Mouse (Mus musculus) thymus, adult 2 months (tissue): ENCODE data around the gene Mpv17l2. TPM values are rescaled to one million over a fixed set of nuclear protein-coding genes. Genes with fewer than 3 reads are reported as not detected.

ENCODE experiments used
- DNase-seq: peaks from one replicate; pipeline ENCODE4 v3.0.0; 2021
- H3K27ac ChIP-seq: fragments of 200-500 bp; 2 replicates; pipeline ENCODE4 v1.5.1; 2012; ENCODE audit warnings: low read length, control low read depth; ENCODE audit not compliant: control insufficient read depth, insufficient read depth
- H3K27me3 ChIP-seq: fragments of 200-500 bp; 2 replicates; pipeline ENCODE4 v1.6.1; 2012; ENCODE audit warnings: mild to moderate bottlenecking, low read length, moderate library complexity, mixed read lengths; ENCODE audit not compliant: control insufficient read depth, insufficient read depth
- H3K36me3 ChIP-seq: fragments of 200-500 bp; 2 replicates; pipeline ENCODE4 v1.6.1; 2012; ENCODE audit warnings: mild to moderate bottlenecking, low read length, moderate library complexity; ENCODE audit not compliant: control insufficient read depth, insufficient read depth
- H3K4me1 ChIP-seq: fragments of 200-500 bp; replicated peaks from 2 replicates; pipeline ENCODE4 v1.6.1; 2012; ENCODE audit warnings: low read length; ENCODE audit not compliant: control insufficient read depth, insufficient read depth
- H3K4me3 ChIP-seq: fragments of 200-500 bp; 2 replicates; pipeline ENCODE4 v1.5.1; 2012; ENCODE audit warnings: mild to moderate bottlenecking, low read length, control low read depth, moderate library complexity; ENCODE audit not compliant: control insufficient read depth, insufficient read depth
- CTCF ChIP-seq: fragments of 200-500 bp; IDR thresholded peaks from 2 replicates; pipeline ENCODE4 v1.5.1; 2012; ENCODE audit warnings: mild to moderate bottlenecking, control low read depth, low read length, moderate library complexity, borderline replicate concordance; ENCODE audit not compliant: control insufficient read depth, poor library complexity, insufficient read depth; ENCODE audit errors: extremely low read depth
- POLR2A ChIP-seq: fragments of 200-500 bp; IDR thresholded peaks from 2 replicates; pipeline ENCODE4 v1.6.1; 2012; ENCODE audit warnings: mild to moderate bottlenecking, low read length, control low read depth, moderate library complexity; ENCODE audit not compliant: control insufficient read depth, poor library complexity, insufficient read depth; ENCODE audit errors: extremely low read depth
- WGBS: fragments of 180-500 bp; shearing (Covaris S2); methylation state at CpG from one replicate; pipeline ENCODE4 v1.1.7; 2018; 5-methylcytosine and 5-hydroxymethylcytosine counted together
- polyA plus RNA-seq: library from polyadenylated mRNA; depleted of rRNA; stranded (reverse); fragments of >200 nt; gene quantifications from 2 replicates; pipeline ENCODE4 v1.2.3, GENCODE M21; 2012

The Mpv17l2 gene
- polyA plus RNA-seq, 1 experiment, result 72.9 TPM

DNA sequence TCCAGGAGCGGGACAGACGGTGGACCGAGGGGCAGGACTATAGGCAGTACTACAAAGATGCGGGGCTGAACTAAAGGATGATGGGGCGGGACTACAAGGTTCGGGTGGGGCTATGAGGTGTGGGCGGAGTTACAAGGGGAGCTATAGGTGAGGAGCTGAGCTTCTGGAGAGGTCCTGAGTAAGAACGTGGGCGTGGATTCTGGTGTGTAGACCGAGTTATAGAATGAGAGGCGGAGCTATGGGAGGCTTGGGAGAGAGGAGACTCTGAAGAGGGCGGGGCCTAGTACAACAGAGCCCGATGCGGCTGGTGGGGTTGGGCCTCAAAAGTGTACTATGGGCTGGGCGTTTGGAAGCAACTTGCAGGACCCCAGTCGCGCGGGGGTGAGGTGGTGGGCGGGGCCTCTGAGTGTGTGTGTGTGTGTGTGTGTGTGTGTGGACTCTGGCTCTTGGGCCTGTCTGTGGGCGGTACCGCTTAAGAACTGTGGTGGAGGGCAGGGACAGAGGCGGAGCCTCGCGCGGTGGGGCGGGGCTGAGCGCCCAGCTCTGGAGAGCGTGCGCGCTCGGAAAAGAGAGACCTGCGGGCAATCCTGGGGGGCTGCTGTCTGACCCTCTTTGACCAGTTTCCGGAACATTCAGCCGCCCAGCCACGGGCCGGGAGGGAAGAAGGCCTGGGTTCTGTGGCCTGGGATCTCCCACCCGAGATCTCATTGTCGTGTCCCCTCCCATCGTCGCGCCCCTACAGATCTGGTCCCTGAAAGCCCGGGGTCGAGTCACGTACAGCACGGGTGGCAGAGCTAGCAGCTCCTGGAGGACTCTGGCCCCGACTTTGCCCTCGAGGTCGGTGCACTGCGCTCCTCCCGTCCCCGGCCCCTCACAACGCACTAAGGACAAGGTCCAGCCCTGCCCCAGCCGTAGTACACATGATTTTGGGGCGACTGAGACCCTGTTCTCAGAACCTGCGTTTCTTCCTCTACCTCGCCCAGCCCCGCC lies 36.6 kb upstream of the Mpv17l2 start:
- 1% methylated on average over 57 of the region's 57 CpGs for WGBS
- TF ChIP-seq POLR2A (no peak), CTCF (no peak)
- H3K4me3 ChIP-seq, result peak overlapping the region; percentile 43
- DNase-seq, result peak; percentile 77
- H3K27ac ChIP-seq, result no peak overlapping the region
- H3K27me3 ChIP-seq, result no peaks in the 10 kb centered on the region
- H3K4me1 ChIP-seq, result peaks cover 59% of the 10 kb centered on the region
- no peaks in the 10 kb centered on the region for H3K36me3 ChIP-seq

DNA sequence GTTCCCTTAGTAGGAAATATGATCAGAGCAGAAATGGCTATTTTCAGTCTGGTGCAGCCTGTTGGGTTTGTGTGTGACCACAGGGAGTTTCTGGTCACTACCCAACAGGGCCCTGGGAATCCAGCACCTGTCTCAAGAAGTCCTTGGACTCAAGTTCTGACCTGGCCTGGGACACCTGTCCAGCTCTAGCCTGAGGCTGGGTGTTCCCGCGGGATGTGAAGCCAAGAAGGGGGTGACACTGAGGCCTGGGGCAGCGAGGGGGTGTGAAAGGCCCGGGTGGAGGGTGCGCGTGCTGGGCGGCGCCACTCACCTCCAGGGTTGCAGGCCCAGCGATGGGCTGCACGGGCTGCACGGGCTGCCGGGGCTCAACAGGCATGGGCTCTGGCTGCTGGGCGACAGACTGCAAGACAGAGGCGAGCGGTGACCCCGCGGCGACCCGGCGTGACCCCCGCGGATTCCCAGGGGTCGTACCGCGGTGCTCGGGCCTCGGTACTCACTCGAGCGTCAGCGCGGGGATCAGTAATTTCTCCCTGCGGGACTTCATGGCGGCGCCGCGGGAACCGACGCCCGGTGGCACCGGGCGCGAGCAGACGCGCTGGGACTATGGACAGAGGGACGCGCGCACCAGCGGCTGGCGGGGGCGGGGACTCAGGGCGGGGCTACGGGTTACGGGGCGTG lies 35.8 kb upstream of the Mpv17l2 start:
- 17% methylated on average over 54 of the region's 54 CpGs for WGBS
- H3K4me1 ChIP-seq, result peaks cover 51% of the 10 kb centered on the region
- H3K36me3 ChIP-seq, result no peaks in the 10 kb centered on the region
- no peaks in the 10 kb centered on the region for H3K27me3 ChIP-seq
- DNase-seq, result no peak
- H3K4me3 ChIP-seq, result peak overlapping the region; percentile 43
- TF ChIP-seq CTCF (no peak), POLR2A (no peak)
- H3K27ac ChIP-seq, result no peak overlapping the region

DNA sequence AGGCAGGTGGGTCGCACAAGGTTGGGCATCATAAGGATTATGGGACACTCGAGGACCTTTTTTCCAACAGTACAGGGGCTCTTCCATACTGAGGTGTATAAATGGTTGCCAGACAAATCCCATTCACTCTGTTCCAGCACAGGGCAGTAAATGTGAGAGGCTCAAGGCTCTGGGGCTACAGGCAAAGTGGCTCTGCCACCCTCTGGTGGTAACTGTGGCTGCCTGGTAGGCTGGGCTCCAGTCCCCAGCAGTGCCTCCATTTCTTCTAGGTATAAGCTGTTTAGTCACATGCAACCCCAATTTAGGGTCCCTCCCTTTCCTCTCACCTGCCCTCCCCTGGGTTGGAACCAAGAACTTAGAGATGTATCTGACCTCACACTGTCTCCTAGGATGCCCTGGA lies 34.6 kb upstream of the Mpv17l2 start:
- peaks cover 49% of the 10 kb centered on the region for H3K4me1 ChIP-seq
- WGBS, result 98% methylated on average over 2 of the region's 2 CpGs
- DNase-seq, result no peak
- H3K27ac ChIP-seq, result no peak overlapping the region
- H3K27me3 ChIP-seq, result no peaks in the 10 kb centered on the region
- H3K4me3 ChIP-seq, result no peak overlapping the region
- TF ChIP-seq CTCF (no peak), POLR2A (no peak)
- H3K36me3 ChIP-seq, result no peaks in the 10 kb centered on the region

DNA sequence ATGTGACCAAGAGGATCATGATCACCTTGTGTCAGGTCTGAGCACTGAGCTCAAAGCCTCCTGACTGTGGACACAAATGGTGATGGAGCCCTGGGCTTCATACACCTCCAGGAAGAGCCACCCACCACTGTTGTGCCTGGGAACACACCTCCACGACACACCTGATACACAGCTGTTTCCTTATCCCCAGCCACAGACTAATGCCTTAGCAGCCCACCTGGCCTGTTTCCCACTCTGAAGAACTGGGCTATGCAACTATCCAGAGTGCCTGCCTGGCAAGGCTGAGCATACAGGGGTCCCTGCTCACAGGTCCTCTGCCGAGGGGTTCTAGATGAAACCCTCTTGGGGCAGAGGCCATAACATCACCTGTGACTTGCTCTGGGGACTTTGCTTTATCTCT lies 33.5 kb upstream of the Mpv17l2 start:
- Histone ChIP-seq H3K36me3 (no peaks in the 10 kb centered on the region; the same call in 1 of the 2 replicates), H3K4me1 (peaks cover 45% of the 10 kb centered on the region)

DNA sequence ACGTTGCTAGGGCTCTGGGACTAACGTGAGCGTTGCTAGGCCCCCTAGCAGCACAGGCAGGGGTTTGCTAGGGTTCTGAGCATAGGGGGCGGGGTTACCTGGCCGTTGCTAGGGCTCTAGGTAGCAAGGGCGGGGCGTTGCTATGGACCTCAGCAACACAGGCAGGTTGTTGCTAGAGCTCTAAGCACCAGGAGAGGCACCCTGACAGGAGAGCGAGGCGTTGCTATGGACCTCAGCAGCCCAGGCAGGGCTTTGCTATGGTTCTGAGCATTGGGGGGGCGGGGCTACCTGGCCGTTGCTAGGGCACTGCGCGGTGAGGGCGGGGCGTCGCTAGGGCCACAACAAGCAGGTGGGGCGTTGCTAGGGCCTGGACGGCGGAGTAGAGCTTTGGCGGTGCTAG lies 32.0 kb upstream of the Mpv17l2 start:
- peaks cover 31% of the 10 kb centered on the region for H3K4me1 ChIP-seq

More for the DNA sequence above, 33.5 kb upstream of the Mpv17l2 start:
- Histone ChIP-seq H3K4me3 (no peak overlapping the region), H3K27ac (no peak overlapping the region), H3K27me3 (no peaks in the 10 kb centered on the region)
- TF ChIP-seq POLR2A (no peak), CTCF (no peak)
- WGBS, result 78% methylated on average over 2 of the region's 2 CpGs
- no peak for DNase-seq

DNA sequence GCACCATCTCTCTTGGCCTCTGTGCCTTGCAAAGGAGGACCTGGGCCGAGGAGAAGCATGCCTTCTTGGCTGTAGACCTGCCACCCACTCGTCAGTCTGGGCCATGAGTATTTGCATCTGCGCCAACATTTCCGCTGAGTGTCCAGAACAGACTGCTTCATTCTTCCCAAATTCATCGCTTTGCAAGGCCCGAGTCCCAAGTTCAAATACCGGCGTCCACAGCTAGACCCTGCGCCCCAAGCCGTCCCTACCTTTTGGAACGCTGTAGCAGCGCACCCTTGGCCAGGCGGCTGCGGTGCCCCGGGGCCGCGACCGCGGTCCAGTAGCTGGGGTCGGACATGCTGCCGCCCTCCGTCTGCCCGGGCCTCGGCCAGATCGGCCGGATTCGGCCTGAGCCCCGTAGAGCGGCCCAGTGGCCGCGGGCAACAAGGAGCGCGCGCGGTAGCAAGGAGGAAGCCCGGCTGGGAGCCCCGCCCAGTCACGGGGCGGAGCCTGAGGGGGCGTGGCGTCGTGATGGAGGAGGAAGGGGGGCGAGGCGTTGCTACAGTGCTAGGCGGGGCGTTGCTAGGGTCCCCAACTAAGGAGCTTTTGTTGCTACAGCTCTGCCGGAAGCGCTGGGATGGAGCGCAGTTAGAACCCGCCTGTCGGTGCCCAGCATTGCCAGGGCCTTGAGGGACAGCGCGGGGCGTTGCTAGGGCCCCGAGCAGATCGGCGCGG lies 31.4 kb upstream of the Mpv17l2 start:
- Histone ChIP-seq H3K36me3 (peaks cover 20% of the 10 kb centered on the region), H3K4me3 (peak overlapping the region; percentile 83), H3K4me1 (peaks cover 26% of the 10 kb centered on the region), H3K27me3 (no peaks in the 10 kb centered on the region), H3K27ac (peak overlapping the region; percentile 82)
- peak; percentile 93 for TF ChIP-seq POLR2A
- no peak for TF ChIP-seq CTCF
- DNase-seq, result peak; percentile 100
- WGBS, result 1% methylated on average over 58 of the region's 58 CpGs

More for the DNA sequence above, 32.0 kb upstream of the Mpv17l2 start:
- peak overlapping the region; percentile 48 for H3K4me3 ChIP-seq
- peak overlapping the region; percentile 50; the same call in 1 of the 2 replicates for H3K27ac ChIP-seq
- H3K36me3 ChIP-seq, result peaks cover 14% of the 10 kb centered on the region
- no peaks in the 10 kb centered on the region for H3K27me3 ChIP-seq
- TF ChIP-seq POLR2A (no peak), CTCF (no peak)
- no peak for DNase-seq
- 2% methylated on average over 20 of the region's 20 CpGs for WGBS
